Mouse (Mus musculus) cerebellum, adult 2 months (tissue): ENCODE data around the gene Mon2. TPM values are rescaled to one million over a fixed set of nuclear protein-coding genes. Genes with fewer than 3 reads are reported as not detected.
A peak's percentile ranks its signal among the peaks of the same experiment; 100 is the strongest.

Experiments used
- DNase-seq, 2 experiments: peaks; one replicate each; pipeline ENCODE4 v3.0.0; 2021
- H3K27ac ChIP-seq: fragments of 200-500 bp; 2 replicates; pipeline ENCODE4 v1.5.1; 2012; ENCODE audit warnings: low read length, control low read depth, inconsistent platforms; ENCODE audit not compliant: insufficient read depth
- H3K27me3 ChIP-seq: fragments of 200-500 bp; 2 replicates; pipeline ENCODE4 v1.6.1; 2012; ENCODE audit warnings: inconsistent platforms, mild to moderate bottlenecking, low read length, moderate library complexity; ENCODE audit not compliant: control insufficient read depth, insufficient read depth
- H3K4me1 ChIP-seq: fragments of 200-500 bp; 2 replicates; pipeline ENCODE4 v1.6.1; 2011; ENCODE audit warnings: low read length; ENCODE audit not compliant: control insufficient read depth, insufficient read depth
- H3K4me3 ChIP-seq: fragments of 200-500 bp; replicated peaks from 2 replicates; pipeline ENCODE3; 2011; ENCODE audit warnings: mild to moderate bottlenecking, low read depth, low read length, control low read depth; ENCODE audit not compliant: insufficient read depth
- CTCF ChIP-seq: fragments of 200-500 bp; IDR thresholded peaks from 2 replicates; pipeline ENCODE4 v1.5.1; 2011; ENCODE audit warnings: low read depth, mild to moderate bottlenecking, control low read depth, low read length, moderate library complexity, borderline replicate concordance; ENCODE audit not compliant: insufficient read depth
- POLR2A ChIP-seq: fragments of 200-500 bp; IDR thresholded peaks from 2 replicates; pipeline ENCODE4 v1.6.1; 2011; ENCODE audit warnings: low read length, control low read depth, borderline replicate concordance; ENCODE audit not compliant: insufficient read depth
- WGBS: fragments of 180-500 bp; shearing (Covaris S2); methylation state at CpG from one replicate; pipeline ENCODE4 v1.1.7; 2018; 5-methylcytosine and 5-hydroxymethylcytosine counted together
- polyA plus RNA-seq: library from polyadenylated mRNA; depleted of rRNA; stranded (reverse); fragments of >200 nt; gene quantifications from 2 replicates; pipeline ENCODE4 v1.2.3, GENCODE M21; 2012; rRNA removed

The Mon2 gene
- polyA plus RNA-seq, result 64.1 and 67.2 TPM in 2 replicates

DNA sequence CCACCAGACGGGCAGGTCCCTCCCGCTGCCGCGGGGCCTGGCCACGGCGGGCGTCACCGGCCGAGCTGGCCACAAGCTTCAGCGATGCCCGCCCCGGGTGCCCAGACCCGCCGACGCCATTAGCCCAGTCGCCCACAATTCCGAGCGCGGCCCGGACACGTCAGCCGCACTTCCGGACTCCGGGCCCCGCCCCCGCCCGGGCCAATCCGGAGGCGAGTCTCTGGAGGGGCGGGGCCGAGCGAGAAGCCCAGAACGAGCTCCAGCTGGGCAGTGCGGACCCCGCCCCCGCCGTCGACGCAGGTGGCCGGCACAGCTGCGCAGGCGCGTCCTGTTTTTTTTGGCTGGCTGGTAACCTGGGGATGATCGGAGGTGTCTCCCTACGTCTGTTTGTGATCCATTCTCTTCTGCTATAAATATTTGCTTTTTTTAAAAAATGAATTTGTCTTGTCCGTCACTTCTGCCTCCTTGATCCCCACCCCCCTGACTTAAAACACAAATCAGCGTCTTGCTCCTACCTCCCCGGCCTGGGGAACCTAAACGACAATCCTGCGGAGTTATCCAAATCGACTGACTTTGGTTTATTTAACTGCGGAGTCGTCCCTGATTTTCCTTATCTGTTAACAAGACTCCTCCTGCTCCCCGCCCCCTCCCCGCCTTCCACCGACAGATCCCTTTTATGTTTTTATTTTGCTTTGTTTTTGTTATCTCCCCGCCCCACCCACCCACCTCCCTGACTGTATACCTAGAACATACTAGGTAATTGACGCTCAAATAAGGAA, at the start of gene Mon2:
Gene Mon2, minus strand, starts transcription at position 261 of the 779 bp plus-strand sequence.
- H3K27me3 ChIP-seq, result no peaks in the 10 kb centered on the region
- DNase-seq, result peak; percentile 96 to 98
- H3K4me3 ChIP-seq, result peak within 1 kb of the TSS; percentile 98
- 1% methylated on average over 53 of the region's 58 CpGs for WGBS
- no peaks in the 10 kb centered on the region; the same call in 1 of the 2 replicates for H3K4me1 ChIP-seq
- TF ChIP-seq POLR2A (peak; percentile 68; the same call in 1 of the 2 replicates), CTCF (no peak)
- H3K27ac ChIP-seq, result peak within 1 kb of the TSS; percentile 87; the same call in 1 of the 2 replicates

DNA sequence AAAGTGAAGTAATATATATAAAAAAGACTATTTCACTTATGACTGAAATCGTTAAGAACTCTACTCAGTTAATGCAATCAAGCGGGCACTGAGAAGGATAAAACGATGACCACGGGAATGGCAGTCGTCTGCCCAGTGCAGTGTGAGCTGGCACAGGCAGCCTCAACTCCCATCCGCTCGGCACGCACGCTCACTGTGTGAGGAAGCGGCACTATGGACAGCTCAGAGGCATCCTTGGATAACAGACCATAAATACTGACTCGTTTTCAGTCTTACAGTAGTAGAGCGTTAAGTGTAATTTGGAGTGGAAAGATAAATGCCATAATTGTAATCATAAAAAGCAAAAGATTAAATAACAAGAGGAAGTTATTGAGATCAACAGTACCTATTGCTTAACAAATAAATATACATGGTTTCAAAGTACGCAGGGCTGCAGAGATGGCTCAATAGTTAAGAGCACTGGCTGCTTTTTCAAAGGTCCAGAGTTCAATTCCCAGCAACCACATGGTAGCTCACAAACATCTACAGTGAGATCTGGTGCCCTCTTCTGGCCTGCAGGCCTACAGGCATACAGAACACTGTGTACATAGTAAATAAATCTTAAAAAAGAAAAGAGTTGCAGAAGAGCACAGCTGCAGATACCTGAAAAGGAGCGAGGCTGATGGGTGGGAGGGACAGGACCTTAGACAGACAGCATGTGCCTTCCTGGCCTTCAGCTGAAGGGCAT, 44.5 kb upstream of the Mon2 start:
- H3K27me3 ChIP-seq, result no peaks in the 10 kb centered on the region
- WGBS, result 93% methylated on average over 14 of the region's 14 CpGs
- TF ChIP-seq POLR2A (no peak), CTCF (no peak)
- no peak overlapping the region for H3K27ac ChIP-seq
- no peak for DNase-seq
- H3K4me1 ChIP-seq, result no peaks in the 10 kb centered on the region
- H3K4me3 ChIP-seq, result no peak overlapping the region

DNA sequence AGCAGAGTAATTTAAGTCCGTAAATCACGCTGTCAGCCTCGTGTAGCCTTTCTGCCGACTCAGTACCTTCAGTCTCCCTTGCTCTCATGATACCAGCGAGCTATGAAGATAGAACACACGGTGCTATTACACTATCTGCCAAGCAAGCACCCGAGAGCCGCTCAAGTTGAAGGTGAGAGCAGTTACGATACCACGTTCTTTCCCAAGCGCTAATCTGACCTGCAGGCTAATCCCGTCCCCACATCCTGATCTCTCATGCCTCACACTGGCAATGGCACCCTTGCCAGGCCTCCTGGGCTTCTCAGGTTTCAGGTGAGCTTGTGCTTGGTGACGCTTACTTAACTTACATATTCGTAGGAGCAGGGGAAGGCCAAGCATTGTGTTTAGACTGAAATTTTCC, 40.6 kb upstream of the Mon2 start:
- 84% methylated on average over 14 of the region's 14 CpGs for WGBS
- no peak overlapping the region for H3K27ac ChIP-seq
- no peaks in the 10 kb centered on the region for H3K27me3 ChIP-seq
- H3K4me1 ChIP-seq, result no peaks in the 10 kb centered on the region
- no peak for DNase-seq
- TF ChIP-seq POLR2A (no peak), CTCF (no peak)
- no peak overlapping the region for H3K4me3 ChIP-seq

DNA sequence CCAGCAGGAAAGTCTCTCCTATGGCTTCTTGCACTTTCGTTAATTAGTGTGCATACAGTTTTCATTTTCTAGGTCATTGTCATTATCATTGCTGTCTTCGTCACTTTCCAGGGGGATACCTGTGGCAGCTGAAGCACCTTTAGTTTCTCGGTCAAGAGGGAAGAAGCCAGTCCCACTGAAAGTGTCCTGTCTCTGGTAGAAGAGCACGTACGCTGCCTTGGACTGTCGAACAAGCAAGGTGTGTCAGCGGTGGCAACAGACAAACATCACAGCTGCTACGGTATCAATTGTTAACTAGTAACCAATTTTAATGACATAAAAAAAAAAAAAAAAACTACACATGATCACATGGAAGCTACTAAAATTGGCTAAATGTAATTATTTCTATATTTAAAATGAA, 37.2 kb upstream of the Mon2 start:
- 95% methylated on average over 8 of the region's 8 CpGs for WGBS

DNA sequence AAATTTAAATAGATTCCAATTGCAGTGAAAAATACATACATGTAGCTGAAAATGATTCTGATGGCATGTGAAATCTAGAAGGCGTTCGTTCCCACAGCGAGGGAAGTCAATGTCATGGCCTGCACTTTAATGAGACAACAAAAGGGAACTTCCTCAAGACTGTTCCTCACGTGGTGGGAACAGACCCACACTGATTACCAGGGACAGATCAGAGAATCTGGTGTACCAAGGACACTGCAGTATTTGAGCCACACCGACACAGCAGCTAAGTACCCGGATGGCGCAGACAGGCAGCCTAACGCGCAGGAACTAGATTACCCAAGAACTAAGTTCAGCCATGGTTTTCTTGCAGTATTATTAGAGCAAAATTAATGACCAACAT, 36.5 kb upstream of the Mon2 start:
- Histone ChIP-seq H3K27me3 (no peaks in the 10 kb centered on the region), H3K4me1 (no peaks in the 10 kb centered on the region), H3K4me3 (no peak overlapping the region), H3K27ac (no peak overlapping the region)
- TF ChIP-seq POLR2A (no peak), CTCF (no peak)
- 90% methylated on average over 9 of the region's 9 CpGs for WGBS
- DNase-seq, result no peak

More for the DNA sequence above, 37.2 kb upstream of the Mon2 start:
- Histone ChIP-seq H3K27me3 (no peaks in the 10 kb centered on the region), H3K4me3 (no peak overlapping the region), H3K27ac (no peak overlapping the region), H3K4me1 (no peaks in the 10 kb centered on the region)
- no peak for DNase-seq
- TF ChIP-seq POLR2A (no peak), CTCF (no peak)

DNA sequence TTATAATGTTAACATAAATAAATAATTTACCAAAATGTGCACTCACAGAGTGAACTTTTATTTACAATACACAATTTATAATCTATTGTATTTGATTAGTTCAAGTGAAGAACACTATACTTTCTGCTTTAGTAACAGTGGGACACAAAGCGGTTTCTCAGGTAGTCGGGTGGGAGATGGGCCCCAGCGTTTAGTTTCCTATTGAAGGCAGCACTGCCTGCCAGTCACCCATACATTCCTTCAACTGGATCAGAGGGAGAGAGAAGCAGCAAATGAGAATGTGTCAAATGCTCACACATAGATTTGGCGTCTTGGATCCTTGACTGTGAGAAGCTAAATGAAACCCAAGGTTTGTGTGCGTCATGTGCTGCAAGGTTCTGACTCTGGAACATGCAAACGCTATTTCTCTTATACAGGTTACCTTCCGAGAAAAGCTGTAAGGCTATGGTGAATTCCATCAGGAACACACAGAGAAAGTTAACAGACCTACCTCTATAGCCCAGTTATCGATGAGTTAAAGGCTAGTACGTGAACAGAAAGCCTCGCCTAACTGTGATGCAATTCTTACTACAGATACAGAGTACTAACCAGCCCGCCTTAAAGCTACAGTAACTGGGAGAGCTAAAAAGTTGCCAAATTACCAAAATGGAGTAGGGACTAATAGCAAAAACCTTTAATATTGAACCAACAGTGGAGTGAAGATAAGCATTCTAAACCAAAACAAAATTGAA, 35.9 kb upstream of the Mon2 start:
- Histone ChIP-seq H3K27ac (no peak overlapping the region), H3K4me3 (no peak overlapping the region), H3K27me3 (no peaks in the 10 kb centered on the region), H3K4me1 (no peaks in the 10 kb centered on the region)
- WGBS, result 86% methylated on average over 11 of the region's 11 CpGs
- no peak for DNase-seq
- TF ChIP-seq CTCF, result no peak
- no peak for TF ChIP-seq POLR2A

DNA sequence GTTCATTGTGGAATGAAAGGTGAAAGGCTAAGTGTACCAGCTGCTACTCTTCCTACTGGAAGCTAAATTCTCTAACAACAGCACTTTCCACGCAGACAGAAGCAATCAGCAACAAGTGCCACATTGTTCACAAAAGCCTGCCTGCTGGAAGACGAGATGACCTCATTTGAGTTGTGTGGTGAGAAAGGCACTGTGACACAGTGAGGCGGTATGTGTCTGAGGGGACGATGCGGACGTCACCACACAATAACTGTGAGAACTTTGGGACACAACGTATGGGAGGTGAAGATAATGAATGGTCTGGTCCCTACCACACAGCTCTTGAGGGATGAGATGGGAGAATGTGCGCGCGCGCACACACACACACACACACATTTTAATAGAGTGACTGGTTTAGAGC, 34.2 kb upstream of the Mon2 start:
- no peaks in the 10 kb centered on the region for H3K27me3 ChIP-seq
- no peak for DNase-seq
- 73% methylated on average over 11 of the region's 11 CpGs for WGBS
- TF ChIP-seq CTCF, result no peak
- TF ChIP-seq POLR2A, result no peak
- H3K27ac ChIP-seq, result no peak overlapping the region
- H3K4me3 ChIP-seq, result no peak overlapping the region
- H3K4me1 ChIP-seq, result no peaks in the 10 kb centered on the region
